Mouse (Mus musculus) cerebellum, postnatal 14 days (tissue): ENCODE data around the gene Jazf1.

ENCODE experiments used
- DNase-seq, 2 experiments: peaks; one replicate each; pipeline ENCODE4 v3.0.0; 2021; ENCODE audit warnings: mixed read lengths in 2 of 2

Jazf1 gene

DNA sequence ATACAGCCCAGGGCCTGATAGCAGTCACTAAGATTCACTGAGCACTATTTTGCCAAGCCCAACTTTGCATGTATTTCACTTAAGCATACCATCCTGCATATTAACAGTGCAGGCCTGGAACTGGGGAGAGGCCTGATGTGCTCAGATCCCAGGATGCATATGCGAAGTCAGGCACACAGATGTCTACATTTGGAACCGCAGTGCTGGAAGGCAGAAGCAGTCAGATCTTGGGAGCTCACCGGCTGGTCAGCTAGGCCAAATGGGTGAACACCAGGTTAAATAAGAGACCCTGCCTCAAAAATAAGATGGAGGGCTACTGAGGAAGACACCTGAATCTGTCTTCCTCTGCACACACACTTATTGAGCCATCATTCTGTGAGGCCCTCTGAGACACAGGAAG is 113.6 kb downstream of the Jazf1 start:
- DNase-seq: no peak

DNA sequence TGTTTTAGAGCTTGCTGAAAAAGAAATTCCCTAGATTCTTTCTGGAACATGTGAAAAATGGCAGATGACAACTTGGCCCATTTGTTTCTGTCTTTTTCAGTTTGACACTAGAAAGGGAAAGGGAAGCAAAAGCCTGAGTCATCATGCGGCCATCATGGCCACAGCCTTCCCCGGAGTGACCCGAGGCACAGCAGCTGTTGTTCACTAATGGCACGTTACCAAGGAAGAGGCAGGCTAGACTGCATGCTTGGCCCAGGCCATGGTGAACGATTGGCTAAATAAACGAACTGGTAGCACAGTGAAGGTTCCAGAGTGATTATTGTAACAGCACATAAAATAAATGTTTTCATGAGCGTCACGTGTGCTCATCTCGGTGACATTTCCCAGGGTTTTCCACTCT is 114.0 kb downstream of the Jazf1 start:
- peak; percentile 46 to 51 for DNase-seq

DNA sequence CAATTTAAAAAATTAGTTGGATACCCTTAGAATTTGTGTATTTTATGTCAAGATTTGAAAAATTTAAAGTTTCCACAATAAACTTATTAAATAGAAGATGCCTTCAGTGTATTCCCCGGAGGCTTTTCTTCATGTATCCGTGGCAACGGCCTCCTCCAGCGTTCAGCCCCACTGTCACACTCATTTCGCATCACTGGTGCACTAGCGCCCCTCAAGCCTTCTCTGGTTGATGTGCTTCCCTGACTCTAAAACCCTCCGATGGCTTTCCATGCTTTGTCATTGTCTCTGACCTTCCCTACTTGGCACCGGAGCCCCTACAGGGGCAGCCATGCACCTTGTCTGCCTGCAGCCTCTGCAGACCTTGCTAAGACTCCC is 115.9 kb downstream of the Jazf1 start:
- no peak for DNase-seq

DNA sequence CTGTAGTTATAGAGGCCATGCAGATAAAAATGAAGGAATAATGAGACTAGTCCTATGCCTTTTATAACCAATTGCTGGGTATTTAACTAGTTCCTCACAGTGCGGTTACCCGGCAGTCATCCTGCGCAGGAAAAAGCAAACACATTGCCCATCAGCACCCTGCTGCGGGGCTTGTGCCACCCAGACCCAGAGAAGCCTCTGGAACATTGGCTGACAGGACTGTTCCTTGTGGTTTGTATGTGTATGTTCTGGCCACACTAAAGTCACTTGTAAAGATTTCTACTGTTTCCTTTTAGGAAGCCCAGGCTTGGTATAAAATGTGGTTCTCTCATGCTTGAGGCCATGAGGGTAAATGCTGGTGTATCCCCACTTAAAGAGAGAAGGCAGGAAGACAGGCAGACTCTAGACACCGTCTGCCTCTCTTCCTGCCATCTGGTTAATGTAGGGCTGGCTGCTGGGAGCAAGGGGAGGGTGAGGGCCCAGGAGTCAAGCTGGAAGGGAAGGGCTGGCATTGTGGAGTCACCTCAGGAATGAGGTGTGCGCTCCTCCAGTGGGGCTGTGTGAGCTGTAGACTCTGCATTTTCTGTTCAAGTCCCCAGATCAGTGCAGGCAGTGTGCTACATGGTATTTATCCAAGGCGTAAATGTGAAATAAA is 116.4 kb downstream of the Jazf1 start:
- peak; percentile 41 to 44 for DNase-seq

DNA sequence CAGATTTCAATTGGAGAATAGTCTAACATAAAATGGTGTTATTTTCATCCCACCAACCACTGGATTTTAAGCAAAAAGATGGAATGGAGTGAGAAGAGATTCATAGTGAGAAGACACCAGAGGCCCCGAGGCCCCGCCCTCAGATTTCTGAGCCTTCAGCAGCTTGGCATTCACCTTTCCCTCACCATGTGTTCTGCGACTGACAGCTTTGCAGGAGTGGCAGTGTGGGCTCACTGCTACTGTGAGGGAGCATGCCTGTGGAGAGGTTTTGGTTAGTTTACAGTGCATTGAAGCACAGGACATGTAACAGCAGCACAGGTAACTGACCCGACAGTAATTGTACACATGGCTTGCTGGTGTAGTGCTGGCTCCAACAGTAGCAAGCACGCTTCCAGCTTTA is 118.1 kb downstream of the Jazf1 start:
- DNase-seq: peak; percentile 45 to 58

DNA sequence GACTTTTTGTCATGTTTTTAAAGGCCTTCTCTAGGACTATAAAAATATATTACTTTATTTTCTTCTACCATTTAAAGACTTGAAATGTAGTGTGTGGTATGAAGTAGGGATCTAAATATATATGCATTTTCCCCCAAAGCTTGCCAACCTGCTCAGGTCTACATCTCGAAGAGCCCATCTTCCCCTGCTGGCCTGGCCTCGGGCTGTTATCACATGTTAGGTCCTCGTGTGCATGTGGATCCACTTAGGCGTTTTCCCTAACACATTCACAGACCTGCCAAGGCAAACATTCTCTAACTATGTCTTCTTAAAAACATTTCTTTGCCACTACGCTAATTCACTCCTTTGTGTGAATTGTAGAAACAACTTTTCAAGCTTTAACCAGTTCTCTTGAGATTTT is 125.9 kb downstream of the Jazf1 start:
- no peak for DNase-seq

DNA sequence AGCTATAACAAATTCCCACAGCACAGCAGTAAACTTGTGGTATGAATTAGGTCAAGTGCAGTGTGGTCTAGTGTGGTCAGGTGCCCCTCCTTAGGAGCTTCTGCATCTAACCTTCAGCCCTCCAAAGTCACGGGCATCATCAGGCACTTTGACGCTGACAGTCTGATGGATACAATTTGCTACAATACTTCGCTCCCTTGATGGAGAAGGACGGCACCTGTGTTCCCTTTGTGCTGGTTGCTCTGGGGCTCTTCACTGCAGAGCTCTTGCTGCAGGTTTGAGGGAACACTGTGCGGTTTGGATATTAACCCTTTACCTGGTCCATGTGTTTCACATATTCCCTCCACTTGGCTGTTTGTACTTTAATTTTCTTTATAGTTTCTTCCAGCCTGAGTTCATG is 126.3 kb downstream of the Jazf1 start:
- DNase-seq: no peak

DNA sequence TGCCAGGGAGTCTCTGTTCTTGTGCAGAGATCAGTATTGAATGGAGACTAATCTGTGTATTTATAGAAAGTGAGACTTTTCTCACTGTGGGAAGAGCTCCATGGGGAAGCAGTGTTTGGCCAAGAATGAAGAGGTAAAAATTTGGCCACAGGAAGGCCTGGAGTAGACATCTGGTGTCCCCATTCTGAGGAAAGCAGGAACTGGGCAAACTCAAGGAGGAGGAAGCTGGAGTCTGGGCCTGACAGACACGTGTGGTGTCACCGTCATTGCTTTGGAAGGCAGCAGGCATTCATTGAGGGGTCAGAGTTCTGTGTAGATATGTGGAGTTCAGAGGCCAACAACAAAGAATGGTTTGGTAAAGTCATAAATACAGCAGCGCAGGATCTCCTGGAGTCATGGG is 130.5 kb downstream of the Jazf1 start:
- DNase-seq: peak; percentile 33 to 53

DNA sequence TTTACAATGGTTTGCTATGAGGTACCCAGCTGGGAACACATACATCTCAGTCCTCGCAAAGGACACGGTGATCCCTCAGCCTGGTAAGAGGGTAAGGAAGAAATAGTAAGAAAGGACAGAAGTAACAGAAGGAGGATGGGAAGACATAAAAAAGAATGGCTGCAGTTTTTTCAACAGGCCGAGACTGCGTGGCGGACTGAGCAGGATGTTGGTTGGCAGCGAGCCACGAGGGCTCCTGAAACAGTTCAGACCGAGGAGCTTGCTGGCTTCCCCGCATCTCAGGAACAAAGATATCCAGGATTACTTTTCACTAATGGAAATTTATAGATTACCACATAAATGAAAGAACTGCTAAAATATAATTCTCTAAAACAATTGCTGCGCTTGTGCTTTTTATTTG is 131.4 kb downstream of the Jazf1 start:
- DNase-seq: peak; percentile 83 to 88

DNA sequence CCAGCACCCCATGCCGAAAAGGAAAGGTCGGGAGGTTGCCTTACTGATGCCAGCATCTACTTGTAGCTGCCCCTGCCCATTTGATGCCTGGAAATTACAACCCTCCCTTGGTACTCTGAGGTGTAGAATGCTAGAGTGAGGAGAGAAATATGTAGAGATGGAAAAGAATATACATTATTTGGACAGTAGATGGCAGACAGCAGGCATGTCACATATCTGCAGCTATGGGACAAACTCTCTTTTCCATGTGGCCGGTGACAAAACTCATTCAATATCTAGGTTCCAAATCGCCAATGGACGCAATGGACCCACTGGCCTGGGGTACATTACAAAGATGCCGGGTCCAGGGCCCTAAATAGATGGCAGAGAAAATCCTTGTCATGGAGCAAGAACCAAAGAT is 134.4 kb downstream of the Jazf1 start:
- no peak for DNase-seq

DNA sequence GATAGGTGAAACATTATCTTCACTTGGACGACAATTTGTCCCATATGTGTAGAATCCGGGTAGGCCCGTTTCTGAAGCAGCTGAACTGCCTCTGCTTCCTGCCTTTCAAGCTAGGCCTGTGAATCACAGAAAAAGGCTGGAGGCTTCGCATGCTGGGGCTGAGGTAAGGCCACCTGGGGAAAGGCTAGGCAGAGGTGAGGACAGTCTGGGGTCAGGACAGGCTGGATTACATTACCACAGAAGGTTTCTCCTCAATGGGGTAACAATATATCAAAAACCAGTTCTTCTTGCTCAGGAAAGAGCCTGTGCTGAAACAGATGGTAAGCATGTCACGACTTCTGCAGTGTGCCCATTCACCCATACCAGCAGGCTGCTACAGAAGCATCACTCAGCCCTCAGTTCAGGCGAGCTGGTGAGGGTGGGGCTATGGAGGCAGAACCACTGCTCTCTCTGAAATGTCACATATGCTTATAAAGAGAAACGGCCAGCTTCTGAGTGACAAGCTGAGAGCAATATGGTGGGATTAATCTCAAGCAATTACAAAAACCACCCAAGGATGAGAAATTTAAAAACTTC is 135.7 kb downstream of the Jazf1 start:
- no peak for DNase-seq

DNA sequence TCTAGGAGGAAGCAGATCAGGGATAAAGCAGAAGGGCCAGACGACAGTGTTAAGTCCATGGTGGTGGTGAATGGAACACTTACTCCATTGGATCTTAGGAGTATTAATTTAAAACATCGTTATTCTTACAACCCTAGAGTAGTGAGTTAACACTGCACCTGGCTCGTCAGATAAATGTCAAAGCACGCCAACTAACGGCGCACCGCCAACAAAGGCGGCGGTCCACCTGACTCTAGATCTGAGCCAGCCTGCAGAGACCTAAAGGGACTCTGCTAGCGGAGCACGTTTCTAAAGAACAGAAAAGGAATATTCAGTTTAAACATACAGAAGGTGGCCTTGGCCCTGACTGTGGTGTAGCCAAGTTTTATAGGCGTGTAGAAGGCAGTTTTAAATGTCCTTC is 139.1 kb downstream of the Jazf1 start:
- peak; percentile 49 to 53 for DNase-seq

DNA sequence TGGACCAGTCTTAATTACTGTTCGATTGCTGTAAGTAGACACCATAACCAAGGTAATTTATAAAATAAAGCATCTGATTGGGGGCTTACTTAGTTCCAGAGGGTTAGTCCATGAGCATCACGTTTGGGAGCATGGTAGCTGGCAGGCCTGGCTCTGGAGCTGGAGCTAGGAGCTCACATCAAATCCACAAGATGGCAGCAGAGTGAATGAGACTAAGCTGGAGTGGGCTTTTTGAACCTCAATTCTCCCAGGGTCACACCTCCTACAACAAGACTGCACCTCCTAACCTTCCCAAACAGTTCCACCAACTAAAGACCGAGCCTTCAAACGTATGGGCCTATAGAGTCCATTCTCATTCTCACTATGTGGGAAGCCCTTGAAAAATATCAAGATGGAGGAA is 141.5 kb downstream of the Jazf1 start:
- peak; percentile 54 to 61 for DNase-seq

DNA sequence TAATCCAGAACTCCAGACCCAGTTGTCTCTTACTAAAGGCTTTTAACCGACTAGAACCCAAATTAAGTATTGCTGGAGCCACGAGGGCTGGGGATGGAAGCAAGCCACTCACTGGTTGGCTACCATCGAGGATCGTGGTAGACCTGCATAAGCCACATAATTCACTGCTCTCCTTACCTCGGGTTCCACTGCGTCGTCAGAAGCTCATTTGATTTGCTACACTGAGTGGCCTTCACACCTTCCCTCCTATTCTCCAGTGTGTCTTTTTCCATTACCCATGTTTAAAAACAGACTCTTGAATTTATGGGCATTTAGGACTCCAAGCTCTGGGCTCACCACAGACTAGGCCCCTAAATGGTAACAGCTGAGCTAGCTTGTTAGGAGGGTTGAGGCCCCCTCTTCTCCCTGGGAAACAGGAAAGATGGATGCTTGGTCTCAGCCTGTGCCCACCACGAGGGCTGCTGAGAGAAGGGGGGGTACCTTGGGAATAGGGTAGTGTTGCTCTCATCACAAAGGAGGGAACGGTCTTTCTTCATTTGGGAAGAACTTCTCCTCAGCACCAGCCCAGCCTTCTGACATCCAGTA is 142.9 kb downstream of the Jazf1 start:
- DNase-seq: no peak

DNA sequence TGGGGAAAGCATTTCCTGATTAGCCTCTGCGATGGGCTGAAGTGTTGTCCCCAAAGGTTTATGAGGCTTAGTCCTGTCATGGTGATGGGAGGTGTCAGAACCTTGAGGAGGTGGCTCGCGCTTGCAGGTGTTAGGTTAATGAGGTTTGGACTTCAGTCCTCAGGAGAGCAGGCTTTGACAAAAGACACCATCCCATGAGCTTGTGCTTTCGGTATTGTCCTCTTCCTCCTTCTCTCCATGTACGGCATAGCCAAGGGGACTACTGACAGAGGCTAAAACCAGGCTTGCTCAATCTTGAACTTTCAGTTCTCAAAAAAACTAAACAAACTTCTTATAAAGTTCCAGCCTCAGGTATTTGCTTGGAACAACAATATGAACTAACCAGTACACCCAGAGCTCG is 147.2 kb downstream of the Jazf1 start:
- DNase-seq: no peak

DNA sequence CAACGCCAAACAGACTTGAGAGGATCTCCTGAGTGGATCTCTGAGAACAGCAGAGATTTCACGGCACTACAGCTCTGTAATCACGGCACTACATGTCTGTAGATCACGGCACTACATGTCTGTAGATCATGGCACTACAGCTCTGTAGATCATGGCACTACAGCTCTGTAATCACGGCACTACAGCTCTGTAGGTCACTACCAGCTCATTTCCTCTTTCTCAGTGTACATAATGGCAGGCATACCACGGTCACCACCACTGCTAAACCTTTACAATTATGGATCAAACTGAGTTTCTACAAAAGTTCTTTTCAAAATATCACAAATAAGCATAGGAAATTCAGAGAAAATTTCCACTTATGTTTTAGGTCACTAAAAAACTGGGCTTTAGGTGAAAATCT is 147.7 kb downstream of the Jazf1 start:
- DNase-seq: no peak

DNA sequence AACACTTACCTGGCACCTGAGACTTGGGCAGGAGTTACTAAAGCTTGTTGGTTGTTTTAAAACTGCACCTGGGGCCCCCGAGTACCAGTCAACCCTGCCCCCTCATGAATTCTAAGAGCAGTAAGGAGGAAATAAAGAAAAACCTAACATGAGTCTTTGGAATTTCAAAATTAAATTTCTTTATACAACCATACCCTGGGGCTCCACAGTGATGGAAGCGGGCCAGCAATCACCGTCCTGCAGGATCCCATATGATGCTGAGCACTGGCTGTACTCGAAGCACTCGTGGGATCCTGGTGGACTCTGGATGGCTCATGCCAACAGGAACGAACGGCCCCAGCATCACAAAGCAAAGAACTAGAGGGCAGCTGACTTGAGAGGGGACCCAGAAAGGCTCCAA is 149.0 kb downstream of the Jazf1 start:
- peak in 1 of 2 experiments; percentile 39 for DNase-seq

DNA sequence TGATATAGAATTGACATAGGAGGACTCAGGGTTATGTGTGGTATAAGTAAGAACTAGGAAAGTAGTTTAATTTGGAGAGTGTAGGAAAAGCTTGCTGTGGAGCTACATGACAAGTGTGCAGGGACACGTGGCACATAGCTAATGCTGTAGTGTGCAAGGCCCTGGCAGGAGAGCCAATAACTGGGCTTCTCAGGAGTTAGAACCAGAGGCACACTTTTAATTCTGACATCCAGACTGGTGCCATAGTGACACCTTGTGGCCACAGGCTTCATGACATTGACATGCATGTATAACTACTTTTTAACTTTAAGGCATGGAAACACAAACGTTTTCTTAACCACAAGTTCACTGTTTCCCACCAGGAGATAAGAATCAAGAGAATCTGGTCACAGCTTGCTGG is 149.5 kb downstream of the Jazf1 start:
- peak; percentile 88 to 89 for DNase-seq

DNA sequence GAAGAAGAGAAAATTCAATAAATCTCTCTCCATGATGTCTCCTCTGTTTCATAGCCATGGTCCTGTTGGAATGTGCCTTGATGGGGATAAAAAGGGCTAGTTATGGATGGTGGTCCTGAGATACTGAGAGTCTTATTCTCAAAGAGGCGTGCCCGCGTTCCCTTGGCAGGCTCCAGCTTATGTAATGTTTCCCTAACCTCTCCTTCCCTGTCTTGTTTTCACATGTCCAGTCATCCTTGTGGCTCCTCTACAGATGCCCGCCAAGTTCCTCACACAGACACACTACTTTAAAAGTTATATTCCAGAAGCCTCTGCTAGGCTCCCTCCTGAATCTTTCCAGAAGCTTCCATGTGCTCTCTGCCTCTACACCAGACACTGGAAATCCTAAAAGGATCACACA is 151.0 kb downstream of the Jazf1 start:
- DNase-seq: no peak

DNA sequence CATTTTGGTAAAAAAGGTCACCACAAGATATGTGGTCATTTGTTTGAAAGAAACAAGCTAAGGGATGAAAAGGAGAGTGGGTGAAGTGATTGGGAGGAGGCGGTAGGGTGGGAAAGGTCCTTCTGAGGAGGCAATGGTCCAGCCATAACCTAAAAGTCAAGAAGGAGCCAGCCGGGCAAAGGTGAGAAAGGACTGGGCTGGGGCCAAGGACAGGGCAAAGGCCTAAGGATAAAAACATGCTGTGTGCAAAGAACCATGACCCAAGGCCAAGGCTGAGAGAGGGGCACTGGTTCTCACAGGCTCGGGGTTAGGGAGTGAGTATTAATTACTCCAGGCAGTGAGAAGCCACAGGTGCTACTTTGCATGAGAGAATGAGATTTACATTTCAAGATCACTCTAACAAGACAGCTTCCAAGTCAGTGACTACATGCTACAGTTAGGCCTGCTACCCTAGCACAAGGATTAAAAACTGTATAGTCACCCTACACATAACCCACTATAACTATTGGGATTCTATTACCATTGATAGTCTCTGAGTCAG is 151.5 kb downstream of the Jazf1 start:
- DNase-seq: no peak

DNA sequence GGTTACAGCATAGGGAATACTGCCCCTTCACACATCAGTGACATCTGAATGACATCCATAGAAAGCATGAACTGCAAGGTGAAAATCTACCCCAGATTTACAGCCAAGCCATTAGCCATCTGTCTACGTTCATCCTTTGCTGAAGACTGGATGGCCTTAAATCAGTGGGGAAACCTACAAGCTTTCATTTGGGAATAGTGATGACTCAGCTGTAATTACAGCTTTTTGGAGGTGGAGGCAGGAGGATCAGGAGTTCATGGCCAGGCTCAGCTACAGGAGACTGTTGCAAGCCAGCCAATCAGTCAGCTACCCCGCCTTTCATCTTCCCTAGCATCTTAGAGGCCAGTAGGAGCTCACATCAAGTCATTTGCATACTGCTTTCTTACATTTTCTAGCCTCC is 153.5 kb downstream of the Jazf1 start:
- no peak for DNase-seq

DNA sequence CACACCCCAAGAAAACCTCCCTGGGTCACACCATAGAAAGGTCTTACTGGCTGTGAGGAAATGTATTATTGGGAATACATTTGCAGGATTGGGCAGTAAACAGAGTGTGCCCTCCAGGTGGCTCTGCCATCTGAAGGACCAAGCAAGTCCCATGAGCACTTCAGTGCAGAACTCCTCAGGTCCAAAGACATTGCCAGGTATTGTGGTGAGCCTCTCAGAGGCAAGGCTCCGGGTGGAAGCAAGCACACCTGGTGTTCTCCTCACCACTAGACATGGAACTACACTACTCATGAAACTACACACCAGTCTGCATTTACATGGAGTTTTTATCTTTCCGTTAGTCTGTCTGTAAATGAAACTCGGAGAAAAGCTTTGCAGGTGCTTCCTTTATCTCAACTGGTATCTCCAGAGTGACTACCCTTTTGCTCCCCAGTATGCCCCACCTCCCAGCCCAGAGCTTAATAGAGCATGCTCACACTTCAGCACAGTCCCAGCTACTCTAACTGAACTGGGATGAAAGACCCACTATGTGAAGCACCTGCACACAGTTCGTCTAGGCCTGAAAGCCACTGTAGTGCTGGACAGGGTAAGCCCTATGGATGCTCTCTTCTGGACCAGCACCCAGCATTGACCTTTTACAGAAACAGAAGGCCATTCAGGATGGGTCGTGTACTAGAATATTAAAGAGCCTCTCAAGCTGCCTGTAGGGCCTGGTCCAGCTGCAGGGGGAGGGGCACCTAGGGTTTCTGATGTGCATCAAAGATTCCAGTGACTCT is 156.1 kb downstream of the Jazf1 start:
- DNase-seq: no peak

DNA sequence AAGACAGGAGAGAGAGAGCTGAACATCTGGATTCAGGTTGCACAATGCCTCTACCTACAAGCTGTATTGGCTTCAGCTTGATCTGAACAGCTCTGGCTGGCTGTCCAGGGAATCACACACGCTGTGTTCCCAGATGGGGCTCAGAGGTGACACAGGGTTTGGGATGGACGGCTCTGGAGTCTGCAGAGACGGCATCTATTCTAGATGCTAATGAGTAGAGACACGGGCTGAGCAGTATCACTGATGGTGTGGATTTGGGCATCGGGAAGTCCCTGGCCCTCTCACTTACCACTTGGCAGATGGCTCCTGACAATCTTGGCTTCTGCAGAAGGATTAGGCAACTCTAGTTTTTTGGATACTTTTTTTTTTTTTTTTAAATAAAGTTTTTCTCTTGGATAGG is 161.6 kb downstream of the Jazf1 start:
- DNase-seq: no peak

DNA sequence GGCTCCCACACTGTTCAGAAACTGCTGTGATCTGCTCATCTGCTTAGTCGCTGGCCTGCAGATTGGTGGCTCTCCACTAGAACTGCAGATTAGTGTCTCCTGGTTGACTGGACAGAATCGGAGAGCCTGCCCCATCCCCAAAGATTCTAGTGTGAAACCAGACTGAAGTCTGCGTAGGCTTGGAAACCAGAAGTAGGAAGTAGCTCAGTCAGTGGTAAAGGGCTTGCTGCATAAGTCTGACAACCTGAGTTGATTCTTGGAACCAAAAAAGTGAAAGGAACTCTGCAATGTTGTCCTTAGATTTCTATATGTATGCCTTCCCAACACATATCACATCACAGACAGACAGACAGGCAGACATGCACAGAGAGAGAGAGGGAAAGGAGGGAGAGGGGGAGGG is 163.3 kb downstream of the Jazf1 start:
- DNase-seq: no peak
